In the genomic region with DNA sequence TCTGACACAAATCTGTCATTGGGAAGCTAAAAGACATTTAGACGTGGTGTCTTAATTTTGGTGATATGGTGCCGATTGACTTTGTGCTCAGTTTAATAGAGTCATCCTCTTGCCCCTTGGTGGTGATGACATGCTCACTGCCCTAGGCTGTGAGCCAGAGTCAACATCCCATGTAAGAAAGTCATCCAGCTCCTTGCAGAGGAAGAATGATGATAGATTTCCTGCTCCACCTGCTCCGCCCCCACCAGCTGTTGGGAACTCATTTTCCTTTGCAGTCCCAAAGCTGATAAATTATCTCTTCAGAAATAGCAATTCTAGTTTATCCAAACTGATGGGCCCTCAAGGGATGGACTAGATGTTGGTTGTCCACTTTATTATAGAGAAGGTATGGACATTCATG, we compare ENCODE assay signal across 28 mouse cellular contexts.
DNase-seq lines count a peak whose midpoint lies in the region; ATAC-seq and TF ChIP-seq lines count a peak whose summit lies in the region.
"Had no signal": no experiment of that assay in that cellular context is flagged by ENCODE, and none has a peak within 500 bp of the region (broad histone marks: within the 10 kb centered on the region; RNA-seq: fewer than 3 reads in every experiment).

No protein-coding gene starts in this region.

- no peak overlapping the region for H3K4me3 ChIP-seq in heart, postnatal 0 days (ENCODE audit: low read depth, low read length)
- H3K4me3 ChIP-seq in kidney, postnatal 0 days (replicated peaks; ENCODE audit: low read depth, low read length) = no peak overlapping the region
- no peak overlapping the region for H3K4me3 ChIP-seq in kidney, embryonic 16.5 days (ENCODE audit: low read length)
- H3K4me3 ChIP-seq: forebrain, embryonic 10.5 days; forebrain, embryonic 13.5 days; gastrocnemius, adult 2 months; heart, embryonic 12.5 days; heart, embryonic 15.5 days; hindbrain, embryonic 10.5 days; hindbrain, embryonic 13.5 days had no signal

- no peak for TF ChIP-seq CTCF in heart, postnatal 0 days (IDR thresholded peaks at IDR 0.05; ENCODE audit: low read depth)
- no peak for TF ChIP-seq CTCF in kidney, postnatal 0 days (IDR thresholded peaks at IDR 0.05; ENCODE audit: low read depth)

- H3K4me2 ChIP-seq in heart, postnatal 0 days (ENCODE audit: low read depth, low read length) = no peak overlapping the region
- no peak overlapping the region for H3K4me2 ChIP-seq in kidney, postnatal 0 days (ENCODE audit: low read length)
- H3K4me2 ChIP-seq in kidney, embryonic 16.5 days (replicated peaks; ENCODE audit: low read depth, low read length) = no peak overlapping the region
- H3K4me2 ChIP-seq: forebrain, embryonic 13.5 days; heart, embryonic 12.5 days; heart, embryonic 15.5 days; hindbrain, embryonic 13.5 days had no signal

- H3K9ac ChIP-seq in heart, postnatal 0 days (replicated peaks; ENCODE audit: low read depth, low read length) = no peak overlapping the region
- H3K9ac ChIP-seq in kidney, postnatal 0 days (ENCODE audit: low read depth, low read length) = no peak overlapping the region
- no peak overlapping the region for H3K9ac ChIP-seq in kidney, embryonic 16.5 days (replicated peaks; ENCODE audit: low read length)
- H3K9ac ChIP-seq: forebrain, embryonic 13.5 days; heart, embryonic 12.5 days; heart, embryonic 15.5 days; hindbrain, embryonic 13.5 days had no signal

- no peak for ATAC-seq in heart, postnatal 0 days (ENCODE audit: insufficient read depth, low read depth)
- ATAC-seq in kidney, postnatal 0 days (replicated peaks; ENCODE audit: low FRiP score, low read depth) = no peak
- no peak for ATAC-seq in kidney, embryonic 16.5 days (ENCODE audit: low FRiP score, low TSS enrichment)
- ATAC-seq: forebrain, embryonic 13.5 days; forebrain, embryonic 16.5 days; hindbrain, embryonic 16.5 days; Patski had no signal

- no peak for TF ChIP-seq EP300 in heart, postnatal 0 days (IDR thresholded peaks at IDR 0.05; ENCODE audit: low read depth)

- H3K27ac ChIP-seq in heart, postnatal 0 days (ENCODE audit: low read depth) = no peak overlapping the region
- H3K27ac ChIP-seq in kidney, postnatal 0 days = no peak overlapping the region
- no peak overlapping the region for H3K27ac ChIP-seq in kidney, embryonic 16.5 days (ENCODE audit: low read length)
- H3K27ac ChIP-seq: forebrain, embryonic 10.5 days; forebrain, embryonic 13.5 days; gastrocnemius, adult 2 months; heart, embryonic 15.5 days; hindbrain, embryonic 10.5 days; hindbrain, embryonic 13.5 days had no signal

- DNase-seq in heart, postnatal 0 days (ENCODE audit: low spot score) = peak; percentile 21
- DNase-seq in heart, postnatal 25 days (ENCODE audit: low spot score) = no peak
- DNase-seq in kidney, postnatal 0 days (ENCODE audit: low spot score) = peak; percentile 47
- no peak for DNase-seq in kidney, adult 9 months
- peak; percentile 23 to 54 for DNase-seq in kidney, postnatal 25 days
- peak; percentile 49 to 54 for DNase-seq in kidney, postnatal 4 days
- DNase-seq: adrenal gland, postnatal 10 days; adrenal gland, postnatal 36 days; B cell, adult 2 months; cerebellum, adult 18-20 months; cerebellum, adult 9-10 months; cerebellum, postnatal 14 days; gastrocnemius, adult 2 months; gastrocnemius, postnatal 14 days; heart, adult 18-20 months; heart, postnatal 36 days had no signal

- H3K36me3 ChIP-seq in heart, postnatal 0 days (replicated peaks; ENCODE audit: control insufficient read depth, insufficient read depth, low read length) = no peaks in the 10 kb centered on the region
- H3K36me3 ChIP-seq in kidney, postnatal 0 days (ENCODE audit: insufficient read depth, low read length) = no peaks in the 10 kb centered on the region
- H3K36me3 ChIP-seq in kidney, embryonic 16.5 days (ENCODE audit: insufficient read depth, low read length) = no peaks in the 10 kb centered on the region
- H3K36me3 ChIP-seq: forebrain, embryonic 10.5 days; G1E; heart, embryonic 12.5 days; heart, embryonic 15.5 days; hindbrain, embryonic 10.5 days; hindbrain, embryonic 13.5 days had no signal

- no peaks in the 10 kb centered on the region for H3K9me3 ChIP-seq in heart, postnatal 0 days (replicated peaks; ENCODE audit: control insufficient read depth, low read length)
- H3K9me3 ChIP-seq in kidney, postnatal 0 days (replicated peaks; ENCODE audit: low read length) = no peaks in the 10 kb centered on the region
- H3K9me3 ChIP-seq in kidney, embryonic 16.5 days (ENCODE audit: low read length) = no peaks in the 10 kb centered on the region
- H3K9me3 ChIP-seq: forebrain, embryonic 10.5 days; forebrain, embryonic 13.5 days; G1E; heart, embryonic 12.5 days; heart, embryonic 15.5 days; hindbrain, embryonic 10.5 days; hindbrain, embryonic 13.5 days had no signal

- intact Hi-C loops in heart, postnatal 25 days (cut with DNase I) = no loop called here

- WGBS in heart, postnatal 0 days = 37% methylated on average over 3 of the region's 3 CpGs
- 50% methylated on average over 3 of the region's 3 CpGs for WGBS in kidney, postnatal 0 days
- 56% methylated on average over 3 of the region's 3 CpGs for WGBS in kidney, embryonic 16.5 days

- H3K27me3 ChIP-seq in heart, postnatal 0 days (ENCODE audit: control insufficient read depth, insufficient read depth, low read length) = no peaks in the 10 kb centered on the region
- H3K27me3 ChIP-seq in kidney, postnatal 0 days (ENCODE audit: insufficient read depth, low read length) = no peaks in the 10 kb centered on the region
- no peaks in the 10 kb centered on the region for H3K27me3 ChIP-seq in kidney, embryonic 16.5 days (ENCODE audit: insufficient read depth, low read length)
- H3K27me3 ChIP-seq: CH12.LX; forebrain, embryonic 13.5 days; heart, embryonic 15.5 days; hindbrain, embryonic 13.5 days had no signal

- H3K4me1 ChIP-seq in heart, postnatal 0 days (ENCODE audit: control insufficient read depth, insufficient read depth) = no peaks in the 10 kb centered on the region
- H3K4me1 ChIP-seq in kidney, postnatal 0 days (replicated peaks; ENCODE audit: insufficient read depth, low read length) = no peaks in the 10 kb centered on the region
- H3K4me1 ChIP-seq in kidney, embryonic 16.5 days (ENCODE audit: insufficient read depth, low read length) = peaks cover 5% of the 10 kb centered on the region; the same call in 1 of the 2 replicates
- H3K4me1 ChIP-seq: forebrain, embryonic 10.5 days; forebrain, embryonic 13.5 days; heart, embryonic 15.5 days; hindbrain, embryonic 10.5 days had no signal

Comparison
In these comparisons a context has a peak if more than half of its experiments do, and no peak if none do; other contexts are left out.
1. DNase-seq: peak in heart, postnatal 0 days (single experiment), kidney, postnatal 0 days (single experiment), kidney, postnatal 25 days (2 of 2) and kidney, postnatal 4 days (2 of 2); none in heart, postnatal 25 days (single experiment) and kidney, adult 9 months (single experiment).